Mouse (Mus musculus) kidney, postnatal 0 days (tissue): ENCODE measurements around the gene Snrk. TPM values are rescaled to one million over a fixed set of nuclear protein-coding genes. Genes with fewer than 3 reads are reported as not detected.

Experiments
- ATAC-seq: fragments of 200-750 bp; cut with Nextera tagmentation; replicated peaks from 2 replicates; pipeline ENCODE4 v1.8.0; 2017; ENCODE audit warnings: low read depth, moderate number of reproducible peaks, moderate TSS enrichment, moderate library complexity; ENCODE audit not compliant: low FRiP score
- DNase-seq: peaks from one replicate; pipeline ENCODE4 v3.0.0-alpha.2; 2016; ENCODE audit warnings: low spot score
- H3K27ac ChIP-seq: fragments of 300-500 bp; sonication (generic); 2 replicates; pipeline ENCODE4 v1.5.1; 2014; ENCODE audit warnings: mild to moderate bottlenecking
- H3K27me3 ChIP-seq: fragments of 300-500 bp; sonication (generic); 2 replicates; pipeline ENCODE4 v1.6.1; 2014; ENCODE audit warnings: low read length, mixed read lengths; ENCODE audit not compliant: insufficient read depth
- H3K36me3 ChIP-seq: fragments of 300-500 bp; sonication (generic); 2 replicates; pipeline ENCODE4 v1.6.1; 2014; ENCODE audit warnings: low read length, mixed read lengths; ENCODE audit not compliant: insufficient read depth
- H3K4me1 ChIP-seq: fragments of 300-500 bp; sonication (generic); replicated peaks from 2 replicates; pipeline ENCODE4 v1.6.1; 2014; ENCODE audit warnings: antibody characterized with exemption, low read length, mixed read lengths; ENCODE audit not compliant: insufficient read depth
- H3K4me2 ChIP-seq: fragments of 300-500 bp; sonication (generic); 2 replicates; pipeline ENCODE4 v1.6.1; 2014; ENCODE audit warnings: mild to moderate bottlenecking, low read length, moderate library complexity, mixed read lengths
- H3K4me3 ChIP-seq: fragments of 300-500 bp; sonication (generic); replicated peaks from 2 replicates; pipeline ENCODE4 v1.5.1; 2014; ENCODE audit warnings: low read depth, low read length
- H3K9ac ChIP-seq: fragments of 300-500 bp; sonication (generic); 2 replicates; pipeline ENCODE4 v1.6.1; 2014; ENCODE audit warnings: low read depth, low read length
- H3K9me3 ChIP-seq: fragments of 300-500 bp; sonication (generic); replicated peaks from 2 replicates; pipeline ENCODE4 v1.6.1; 2016; ENCODE audit warnings: low read length, inconsistent platforms, mixed read lengths
- CTCF ChIP-seq: IDR thresholded peaks from 2 replicates; pipeline ENCODE4 v1.5.1; 2016; ENCODE audit warnings: antibody characterized with exemption, low read depth, mild to moderate bottlenecking, moderate library complexity
- WGBS: fragments of 180-500 bp; shearing (Covaris S2); extraction: QIAGEN DNeasy Blood & Tissue Kit; methylation state at CpG from one replicate; pipeline ENCODE4 v1.1.7; 2014; 5-methylcytosine and 5-hydroxymethylcytosine counted together
- polyA plus RNA-seq: library from polyadenylated mRNA; unstranded; fragments of >200 nt; fragmentation: Nextera tagmentation; extraction: Ambion mirVana; gene quantifications from 2 replicates; pipeline ENCODE4 v1.2.1, GENCODE M21; 2015

The Snrk gene
- polyA plus RNA-seq, 1 experiment from 2014 or later, result 51.3 TPM

DNA sequence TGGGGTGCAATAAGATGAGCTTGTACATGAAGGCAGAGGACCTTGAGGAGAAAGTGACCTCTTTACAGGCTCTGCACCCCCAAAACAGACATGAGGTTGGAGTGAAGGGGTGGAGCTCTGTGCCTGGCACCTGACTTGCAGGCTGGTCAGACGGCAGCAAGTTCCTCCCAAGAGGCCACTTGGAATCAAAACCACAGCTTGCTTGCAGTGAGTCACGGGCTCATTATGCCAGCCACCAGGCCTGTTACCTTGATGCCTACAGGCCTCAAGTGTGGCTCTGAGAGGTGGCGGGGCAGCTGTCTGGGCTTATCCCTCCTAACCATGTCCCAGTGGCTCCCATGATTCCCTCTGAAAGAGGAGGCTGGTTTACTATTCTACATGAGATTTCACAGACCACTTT, 63.0 kb downstream of the Snrk start:
- no peak overlapping the region for H3K27ac ChIP-seq
- 85% methylated on average over 3 of the region's 3 CpGs for WGBS
- no peak for DNase-seq
- H3K27me3 ChIP-seq, result no peaks in the 10 kb centered on the region
- H3K4me1 ChIP-seq, result peaks cover 11% of the 10 kb centered on the region; the same call in 1 of the 2 replicates
- H3K9me3 ChIP-seq, result no peaks in the 10 kb centered on the region
- no peak overlapping the region for H3K4me2 ChIP-seq
- H3K9ac ChIP-seq, result no peak overlapping the region
- H3K4me3 ChIP-seq, result no peak overlapping the region
- no peak for ATAC-seq
- no peak for TF ChIP-seq CTCF
- H3K36me3 ChIP-seq, result no peaks in the 10 kb centered on the region

DNA sequence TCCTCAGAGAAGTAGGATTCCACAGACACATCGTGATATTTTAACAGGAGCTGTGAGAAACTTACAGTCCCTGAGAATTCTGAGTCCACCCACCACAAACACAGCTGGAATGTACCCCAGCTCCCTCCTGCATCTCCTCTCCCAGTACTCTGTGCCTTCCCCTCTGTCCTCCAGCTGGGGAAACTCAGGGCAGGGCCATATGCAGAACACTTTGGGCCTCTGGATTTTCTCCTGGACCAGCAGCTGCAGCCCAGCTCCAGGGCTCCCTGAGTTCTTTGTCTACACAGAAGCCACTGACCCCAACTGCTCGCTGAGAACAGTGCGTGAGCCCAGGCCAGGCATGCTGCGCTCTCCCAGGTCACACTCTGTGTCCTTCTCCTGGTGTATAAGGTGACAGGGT, 66.0 kb downstream of the Snrk start:
- Histone ChIP-seq H3K9ac (no peak overlapping the region), H3K4me3 (no peak overlapping the region), H3K9me3 (no peaks in the 10 kb centered on the region), H3K36me3 (no peaks in the 10 kb centered on the region), H3K4me2 (no peak overlapping the region), H3K27me3 (no peaks in the 10 kb centered on the region), H3K27ac (no peak overlapping the region), H3K4me1 (peaks cover 25% of the 10 kb centered on the region)
- DNase-seq (peak; percentile 33), ATAC-seq (no peak)
- no peak for TF ChIP-seq CTCF
- WGBS, result 66% methylated on average over 4 of the region's 4 CpGs

DNA sequence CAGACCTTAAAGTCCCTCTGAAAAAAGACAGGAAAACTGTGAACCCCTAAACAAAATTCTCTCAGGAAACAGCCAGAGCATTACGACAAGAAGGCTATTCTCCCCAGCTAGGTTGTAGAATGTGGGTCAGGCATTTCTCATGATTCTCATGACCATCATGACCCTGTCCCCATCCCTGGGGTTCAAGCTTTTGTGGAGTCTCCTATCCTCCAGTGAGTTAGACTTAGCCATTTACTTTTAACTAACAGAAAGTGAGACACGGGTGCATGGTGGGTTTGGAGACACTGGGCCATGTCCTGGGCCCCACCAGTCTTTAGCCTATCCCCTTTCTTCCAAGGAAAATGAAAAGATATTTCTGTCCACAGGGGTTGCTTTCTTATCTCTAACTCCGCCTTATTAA, 67.3 kb downstream of the Snrk start:
- peaks cover 19% of the 10 kb centered on the region; the same call in 1 of the 2 replicates for H3K4me1 ChIP-seq
- H3K36me3 ChIP-seq, result no peaks in the 10 kb centered on the region
- no peaks in the 10 kb centered on the region for H3K27me3 ChIP-seq
- no peak overlapping the region for H3K4me2 ChIP-seq
- no peaks in the 10 kb centered on the region for H3K9me3 ChIP-seq
- no peak for TF ChIP-seq CTCF
- no peak overlapping the region for H3K4me3 ChIP-seq
- ATAC-seq, result no peak
- WGBS, result 89% methylated on average over 3 of the region's 3 CpGs
- DNase-seq, result no peak
- H3K9ac ChIP-seq, result no peak overlapping the region
- no peak overlapping the region for H3K27ac ChIP-seq

DNA sequence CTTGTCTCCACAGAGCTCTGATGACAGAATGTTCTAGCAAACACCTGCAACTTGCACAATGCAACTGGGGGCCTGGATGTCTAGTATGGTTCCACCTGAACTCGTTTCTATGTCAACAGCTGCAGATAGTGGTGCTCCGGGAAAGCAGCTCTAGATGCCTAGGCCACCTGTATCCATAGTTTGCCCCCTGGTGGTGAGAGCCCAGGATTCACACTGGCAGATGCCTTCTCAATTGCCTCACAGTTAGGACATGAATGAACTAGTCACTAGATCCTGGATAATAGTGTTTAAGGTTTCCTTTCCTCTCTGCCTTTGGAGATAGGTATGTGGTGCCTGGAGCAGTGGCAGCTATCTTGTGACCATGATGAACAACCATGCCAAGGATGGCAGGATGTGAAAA, 68.0 kb downstream of the Snrk start:
- no peaks in the 10 kb centered on the region for H3K9me3 ChIP-seq
- peak; percentile 90 for TF ChIP-seq CTCF
- no peak overlapping the region for H3K9ac ChIP-seq
- no peaks in the 10 kb centered on the region for H3K36me3 ChIP-seq
- WGBS, result 9% methylated on average over 2 of the region's 2 CpGs
- ATAC-seq (no peak), DNase-seq (peak; percentile 81)
- H3K4me3 ChIP-seq, result no peak overlapping the region
- H3K27ac ChIP-seq, result no peak overlapping the region
- no peaks in the 10 kb centered on the region for H3K27me3 ChIP-seq
- H3K4me1 ChIP-seq, result peaks cover 19% of the 10 kb centered on the region; the same call in 1 of the 2 replicates
- no peak overlapping the region for H3K4me2 ChIP-seq

DNA sequence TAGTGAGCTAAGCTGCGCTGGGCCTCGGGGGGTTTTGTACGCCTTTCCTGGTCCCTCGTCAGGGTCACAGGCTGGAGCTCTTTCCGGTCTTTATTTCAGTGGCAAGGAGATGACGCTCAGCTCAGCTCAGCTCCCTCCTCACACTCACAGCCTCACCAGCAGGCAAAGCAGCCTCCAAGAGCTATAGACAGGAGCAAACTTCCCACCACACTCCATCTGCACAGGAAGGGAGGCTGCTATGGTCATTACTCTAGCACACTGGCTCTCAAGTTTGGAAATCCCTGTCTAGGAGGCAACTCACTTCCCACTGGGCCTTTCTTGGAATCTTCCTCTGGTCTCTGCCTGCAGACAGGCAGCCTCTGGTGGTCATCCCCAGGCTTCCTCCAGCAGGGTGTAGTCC, 68.9 kb downstream of the Snrk start:
- no peak overlapping the region for H3K4me2 ChIP-seq
- 67% methylated on average over 6 of the region's 6 CpGs for WGBS
- ATAC-seq, result no peak

DNA sequence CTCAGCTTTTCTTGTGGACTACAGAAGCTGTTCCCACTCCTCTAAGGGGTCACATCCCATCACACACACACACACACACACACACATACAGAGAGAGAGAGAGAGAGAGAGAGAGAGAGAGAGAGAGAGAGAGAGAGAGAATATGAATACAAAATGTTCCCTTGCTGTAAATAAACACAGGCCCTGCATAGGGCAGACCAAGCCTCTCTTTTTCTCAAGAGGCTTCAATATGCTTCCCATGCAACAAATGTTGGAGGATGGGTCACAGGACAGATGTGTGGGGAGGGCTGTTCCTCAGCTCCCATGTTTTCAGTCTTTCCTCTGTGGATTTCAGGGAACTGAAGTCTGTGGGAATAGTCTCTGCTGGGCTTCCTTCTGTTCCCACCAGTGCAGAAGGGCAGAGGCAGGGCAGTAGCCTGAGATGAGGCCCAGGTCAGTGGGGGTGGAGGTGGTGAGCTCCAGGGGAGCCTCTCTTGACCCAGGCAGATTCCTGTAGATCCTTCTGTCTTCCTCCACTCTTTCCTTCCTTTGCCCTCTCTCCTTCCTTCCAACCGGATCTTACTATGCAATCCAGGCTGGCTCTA, 69.7 kb downstream of the Snrk start:
- Histone ChIP-seq H3K4me1 (peaks cover 19% of the 10 kb centered on the region; the same call in 1 of the 2 replicates), H3K4me3 (no peak overlapping the region), H3K27ac (peak overlapping the region; percentile 80), H3K4me2 (no peak overlapping the region), H3K9me3 (no peaks in the 10 kb centered on the region), H3K36me3 (no peaks in the 10 kb centered on the region), H3K27me3 (no peaks in the 10 kb centered on the region), H3K9ac (no peak overlapping the region)
- 83% methylated on average over 1 of the region's 1 CpGs for WGBS
- no peak for DNase-seq
- ATAC-seq, result no peak
- TF ChIP-seq CTCF, result no peak

More for the DNA sequence above, 68.9 kb downstream of the Snrk start:
- no peak for DNase-seq
- Histone ChIP-seq H3K4me1 (peaks cover 19% of the 10 kb centered on the region; the same call in 1 of the 2 replicates), H3K36me3 (no peaks in the 10 kb centered on the region), H3K27me3 (no peaks in the 10 kb centered on the region), H3K9me3 (no peaks in the 10 kb centered on the region), H3K4me3 (no peak overlapping the region), H3K9ac (no peak overlapping the region), H3K27ac (peak overlapping the region; percentile 67)
- TF ChIP-seq CTCF, result no peak
